Mouse (Mus musculus): ENCODE data around the gene Hecw2.

GRCm38 (mm10) chr1:53910251-53910650, 284.7 kb downstream of the Hecw2 start:
- TF ChIP-seq CTCF (conservative IDR thresholded peaks at IDR 0.05; ENCODE audit: insufficient read depth, insufficient read length, low read depth, low read length) (no peak), POLR2A (IDR thresholded peaks at IDR 0.05; ENCODE audit: low read depth, low read length) (no peak)

Data from kidney, adult 2 months (tissue).